Mouse (Mus musculus): ENCODE data around the gene Actr1b.

GRCm38 (mm10) chr1:36672648-36673350 is 41.4 kb downstream of the Actr1b start:
- no peak for TF ChIP-seq CTCF (IDR thresholded peaks at IDR 0.05; ENCODE audit: extremely low read depth, insufficient read depth, insufficient read length, insufficient replicate concordance)
- no peak for TF ChIP-seq POLR2A (IDR thresholded peaks at IDR 0.05; ENCODE audit: low read depth, low read length)
